Mouse (Mus musculus) cerebellum, adult 2 months (tissue): ENCODE data around the gene Zfyve28.

Experiments
- CTCF ChIP-seq: fragments of 200-500 bp; IDR thresholded peaks from 2 replicates; pipeline ENCODE4 v1.5.1; 2011; ENCODE audit warnings: low read depth, mild to moderate bottlenecking, control low read depth, low read length, moderate library complexity, borderline replicate concordance; ENCODE audit not compliant: insufficient read depth
- POLR2A ChIP-seq: fragments of 200-500 bp; IDR thresholded peaks from 2 replicates; pipeline ENCODE4 v1.6.1; 2011; ENCODE audit warnings: low read length, control low read depth, borderline replicate concordance; ENCODE audit not compliant: insufficient read depth

GRCm38 (mm10) chr5:34286516-34286915 is 1.7 kb downstream of the Zfyve28 start:
- TF ChIP-seq POLR2A (no peak), CTCF (no peak)
